Mouse (Mus musculus) A20 (cell line): ENCODE measurements around the gene Lhfpl3.
A peak's percentile ranks its signal among the peaks of the same experiment; 100 is the strongest.

Experiments used
- DNase-seq: peaks from one replicate; pipeline ENCODE4 v3.0.0-alpha.2; 2011; ENCODE audit warnings: low read depth, low spot score

Lhfpl3 gene

DNA sequence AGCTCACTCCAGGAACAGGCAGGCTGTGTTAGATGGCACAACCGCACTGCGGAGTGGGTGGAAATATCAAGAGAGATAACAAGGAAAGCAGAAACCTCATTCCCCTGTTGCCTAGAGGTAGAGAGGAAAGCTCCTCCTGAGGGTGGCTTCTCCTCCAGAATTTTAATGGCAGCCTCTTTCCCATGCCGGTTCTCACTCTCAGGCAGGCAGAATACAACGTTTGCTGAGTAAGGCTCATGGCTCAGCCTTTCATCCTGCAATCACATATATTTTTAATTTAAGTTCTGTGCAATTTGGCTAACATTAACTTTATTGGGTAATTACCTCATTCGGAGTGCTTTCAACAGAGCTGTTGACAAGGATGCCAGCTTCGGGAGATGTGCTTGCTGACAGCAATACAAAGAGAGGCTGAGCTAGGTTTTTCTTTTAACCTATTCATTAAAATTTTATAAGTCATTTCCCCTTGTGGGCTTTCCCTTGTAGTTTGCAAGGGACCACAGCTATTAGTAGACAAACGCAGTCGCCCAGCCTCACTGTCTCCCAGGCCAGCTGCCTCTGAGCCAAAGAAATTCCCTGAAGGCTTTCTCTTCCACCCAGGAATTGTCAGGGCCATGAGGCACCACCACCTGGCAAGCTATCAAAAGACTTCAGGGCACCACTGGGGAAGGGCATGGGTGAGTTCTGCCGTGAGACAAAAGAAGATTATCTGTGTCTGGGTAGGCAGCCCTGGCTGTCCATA, 394.5 kb downstream of the Lhfpl3 start:
- no peak for DNase-seq

DNA sequence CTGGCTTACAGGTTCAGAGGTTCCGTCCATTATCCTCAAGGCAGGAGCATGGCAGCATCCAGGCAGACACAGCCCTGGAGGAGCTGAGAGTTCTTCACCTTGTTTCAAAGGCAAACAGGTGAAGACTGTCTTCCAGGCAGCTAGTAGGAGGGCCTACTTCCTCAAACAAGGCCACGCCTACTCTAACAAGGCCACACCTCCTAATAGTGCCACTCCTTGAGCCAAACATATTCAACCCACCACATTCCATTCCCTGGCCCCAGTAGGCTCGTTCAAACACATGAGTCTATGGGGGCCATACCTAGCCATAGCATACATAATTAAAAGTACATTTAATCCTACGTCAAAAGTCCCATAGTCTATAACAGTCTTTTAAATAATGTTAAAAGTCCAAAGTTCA, 407.4 kb downstream of the Lhfpl3 start:
- peak; percentile 22 for DNase-seq

DNA sequence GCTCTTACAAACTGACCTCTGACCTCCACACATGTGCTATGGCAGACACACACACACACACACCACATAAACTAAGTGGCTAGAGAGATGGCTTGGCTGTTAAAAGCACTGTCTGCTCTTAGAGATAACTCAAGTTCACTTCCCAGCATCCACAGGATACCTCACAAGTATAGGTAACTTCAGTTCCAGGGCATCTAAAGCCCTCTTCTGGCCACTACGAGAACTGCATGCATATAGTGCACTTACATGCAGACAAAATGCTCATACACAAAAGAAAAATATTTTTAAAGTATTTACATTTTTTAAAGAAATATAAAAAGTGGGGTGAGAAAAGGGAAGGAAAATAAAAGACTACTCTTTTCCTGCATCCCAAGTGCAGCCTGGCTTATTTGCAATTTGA, 408.6 kb downstream of the Lhfpl3 start:
- peak; percentile 43 for DNase-seq

DNA sequence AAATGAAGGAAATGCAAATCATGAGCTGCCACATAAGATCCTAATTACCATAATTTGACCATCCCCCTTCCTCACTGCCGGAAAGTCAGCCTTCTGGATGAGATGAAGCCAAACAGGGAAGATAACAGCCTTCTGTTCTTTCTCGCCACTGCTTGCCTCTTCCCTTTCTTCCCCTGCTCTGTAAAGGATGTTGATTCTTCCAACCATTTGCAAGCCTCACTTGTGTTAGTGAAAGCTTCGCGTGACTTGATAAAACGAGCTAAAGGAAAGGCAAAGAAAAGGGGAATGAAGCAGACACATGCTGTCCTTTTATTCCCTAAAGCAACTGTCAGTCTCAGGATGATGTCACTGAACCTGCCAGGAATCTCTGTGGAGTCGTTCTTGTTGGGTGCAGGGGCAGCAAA, 420.1 kb downstream of the Lhfpl3 start:
- no peak for DNase-seq

DNA sequence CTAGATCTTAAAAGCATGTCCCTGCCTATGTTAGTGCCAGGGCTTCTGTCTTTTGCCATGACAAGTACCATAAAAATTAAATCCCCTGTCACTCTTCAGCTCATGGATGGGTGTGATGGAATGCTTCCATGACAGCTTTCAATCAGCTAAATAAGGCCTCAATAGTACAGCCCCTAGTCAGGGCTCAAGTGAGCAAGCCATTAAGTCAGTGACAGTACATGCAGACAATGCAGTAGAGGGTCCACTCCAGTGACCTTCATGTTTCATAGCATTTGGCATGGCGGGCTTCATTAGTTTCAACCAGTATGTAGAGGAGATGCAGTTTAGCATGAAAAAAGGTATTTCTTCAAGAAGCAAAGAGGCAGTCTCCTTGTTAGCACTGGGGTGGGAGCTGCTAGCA, 420.8 kb downstream of the Lhfpl3 start:
- DNase-seq, result no peak

DNA sequence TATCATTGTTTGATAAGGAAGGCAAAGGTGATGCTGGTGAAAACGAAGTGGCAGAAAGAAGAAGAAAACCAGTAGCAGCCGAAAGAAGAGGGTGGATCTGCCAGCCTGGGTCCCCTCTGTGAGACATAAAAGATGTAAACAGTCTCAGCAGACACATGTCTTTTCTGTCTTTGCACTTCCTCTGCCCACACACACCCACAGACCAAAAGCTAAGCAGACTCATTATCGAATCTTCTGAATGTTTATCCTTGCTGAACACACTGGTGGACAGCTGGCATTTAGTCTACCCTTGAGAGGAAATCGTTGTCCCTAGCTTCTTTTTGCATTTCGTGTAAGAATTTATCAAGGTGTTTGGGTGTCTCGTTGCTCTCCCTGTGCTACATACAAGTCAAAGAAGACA, 443.8 kb downstream of the Lhfpl3 start:
- no peak for DNase-seq

DNA sequence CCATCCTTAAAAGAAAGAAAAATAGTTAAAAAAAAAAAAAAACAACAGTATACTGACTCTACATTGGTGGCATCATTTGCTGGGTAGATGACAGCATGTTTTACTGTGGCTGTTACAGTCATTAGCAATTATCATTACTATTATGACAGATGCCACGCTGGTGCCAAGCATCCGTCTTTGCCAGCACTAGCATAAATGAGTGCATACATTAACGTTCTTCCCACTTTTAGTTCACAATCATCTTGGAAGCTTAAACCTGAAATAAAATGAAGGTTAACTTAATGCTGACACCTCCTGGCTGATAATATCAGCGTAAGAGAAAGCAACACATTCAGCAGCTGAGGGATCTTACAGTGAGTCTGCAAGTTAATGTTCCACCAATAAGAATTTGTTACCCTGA, 451.0 kb downstream of the Lhfpl3 start:
- no peak for DNase-seq

DNA sequence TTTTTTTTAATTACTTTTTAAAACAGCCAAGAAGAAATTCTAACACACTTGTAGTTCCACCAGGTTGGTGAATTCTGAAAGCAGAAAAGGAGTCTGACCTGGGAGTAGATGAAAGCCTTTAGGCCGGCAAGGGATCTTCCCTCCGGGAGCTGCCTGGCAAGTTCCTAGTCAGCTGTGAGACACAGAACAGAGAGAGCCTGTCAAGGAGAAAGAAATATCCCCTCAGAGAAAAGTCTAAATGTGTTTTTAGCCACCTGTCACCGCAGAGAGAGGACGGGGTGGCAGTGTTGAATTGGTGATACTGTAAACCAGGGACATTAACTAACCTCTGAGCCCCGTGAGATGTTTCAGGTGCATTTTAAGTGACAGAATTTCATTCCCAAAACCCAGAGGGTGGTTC, 467.2 kb downstream of the Lhfpl3 start:
- DNase-seq, result no peak

DNA sequence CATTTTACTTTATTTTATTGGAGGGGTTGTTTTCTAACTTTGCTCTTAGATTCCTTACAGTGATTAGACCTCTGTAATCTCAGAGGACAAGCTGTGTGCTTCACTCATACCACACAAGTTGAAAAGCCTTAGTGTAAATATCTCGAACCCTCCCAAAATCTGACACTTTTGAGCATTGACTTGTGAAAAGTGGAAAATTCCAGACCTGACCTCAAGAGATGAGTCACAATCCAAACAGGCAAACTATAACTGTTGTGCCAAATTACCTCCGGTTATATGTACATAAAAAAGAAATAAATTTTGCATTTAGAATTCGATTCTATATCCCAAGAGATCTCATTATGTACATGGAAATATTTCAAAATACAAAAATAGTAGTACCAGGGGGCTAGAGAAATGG, 468.8 kb downstream of the Lhfpl3 start:
- no peak for DNase-seq

DNA sequence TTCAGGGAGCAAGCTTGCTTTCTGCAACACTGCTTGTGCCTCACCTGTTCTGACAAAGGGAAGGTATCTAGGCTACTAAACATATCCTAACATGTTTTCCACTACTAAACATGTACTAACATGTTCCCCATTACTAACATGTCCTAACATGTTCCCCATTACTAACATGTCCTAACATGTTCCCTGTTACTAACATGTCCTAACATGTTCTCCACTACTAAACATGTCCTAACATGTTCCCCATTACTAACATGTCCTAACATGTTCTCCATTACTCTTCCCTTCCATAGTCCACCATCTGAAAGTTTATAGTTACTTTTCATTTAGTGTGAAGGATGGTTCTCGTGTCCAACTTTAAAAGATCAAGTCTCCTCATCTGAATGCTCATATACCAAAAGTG, 473.8 kb downstream of the Lhfpl3 start:
- DNase-seq, result no peak

DNA sequence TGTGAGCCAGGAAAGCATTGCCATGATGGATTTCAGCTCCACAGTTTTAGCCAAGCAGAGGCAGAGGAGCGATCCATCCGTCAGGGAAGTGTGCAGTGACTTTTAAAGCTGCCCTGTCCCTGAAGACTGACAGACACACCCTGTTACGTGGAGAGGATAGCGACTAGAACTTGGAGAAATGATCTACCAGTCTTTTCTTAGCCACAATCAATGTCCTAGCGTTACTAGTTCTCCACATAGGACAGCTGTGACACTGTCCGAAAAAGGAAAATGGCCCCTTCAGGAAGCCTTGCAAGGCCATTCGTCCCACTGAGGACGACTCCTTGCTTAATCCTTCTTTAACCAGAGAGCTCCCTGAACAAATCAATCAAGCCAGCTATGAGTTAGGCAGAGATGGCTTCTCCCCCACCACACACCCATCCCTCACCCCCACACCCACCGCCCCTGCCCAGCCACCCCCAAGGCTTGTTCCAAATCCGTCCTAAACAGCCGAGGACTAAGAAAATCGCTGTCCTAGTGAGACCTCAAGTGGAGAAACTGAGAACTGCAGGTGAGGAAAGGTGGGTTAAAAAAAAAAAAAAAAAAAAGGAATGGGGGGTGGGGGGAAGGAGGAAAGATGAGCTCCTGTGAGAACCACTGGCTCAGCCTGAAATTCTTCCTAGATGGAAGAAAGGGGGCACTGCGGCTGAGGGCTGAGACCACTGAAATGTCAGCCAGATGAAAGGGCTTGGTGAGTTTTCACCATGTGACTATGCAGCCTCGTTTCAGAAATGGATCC, 479.1 kb downstream of the Lhfpl3 start:
- DNase-seq, result peak; percentile 39

DNA sequence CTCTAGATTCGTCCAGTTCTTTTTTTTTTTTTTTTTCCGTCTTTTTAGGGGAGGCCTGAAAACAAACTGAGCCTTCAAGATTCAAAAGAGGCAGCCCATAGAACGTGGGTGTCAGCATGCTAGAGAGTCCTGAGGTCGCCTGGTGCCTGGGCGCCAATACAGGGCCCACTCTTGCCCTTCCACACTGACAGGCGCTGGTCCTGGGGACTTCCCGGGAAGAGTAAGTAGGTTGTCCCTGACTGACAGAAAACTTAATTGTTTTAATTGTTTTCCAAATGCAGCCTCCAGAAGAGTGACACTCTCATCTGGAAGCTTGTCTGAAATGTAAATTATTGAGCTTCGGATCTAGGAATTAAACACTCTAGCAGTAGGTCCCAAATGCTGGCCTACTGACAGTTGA, 479.8 kb downstream of the Lhfpl3 start:
- no peak for DNase-seq

DNA sequence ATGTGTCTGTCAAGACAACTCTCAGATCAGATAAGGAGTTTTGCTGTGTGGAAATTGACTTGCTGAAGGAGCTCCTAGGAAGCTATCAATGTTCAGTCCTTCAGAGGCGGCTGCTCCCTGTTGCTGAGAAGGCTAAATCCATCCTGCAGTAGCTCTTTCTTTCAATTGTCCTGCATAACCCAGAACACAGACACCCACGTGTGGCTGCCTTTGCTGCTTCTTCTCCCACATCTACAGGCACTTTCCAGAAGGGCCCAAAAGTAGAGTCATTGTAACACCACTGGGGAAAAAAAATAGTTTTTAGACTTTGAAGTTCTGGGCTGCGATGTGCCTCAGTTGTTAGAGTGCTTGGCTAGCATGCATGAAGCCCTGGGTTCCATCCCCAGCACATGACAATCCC, 480.9 kb downstream of the Lhfpl3 start:
- no peak for DNase-seq

DNA sequence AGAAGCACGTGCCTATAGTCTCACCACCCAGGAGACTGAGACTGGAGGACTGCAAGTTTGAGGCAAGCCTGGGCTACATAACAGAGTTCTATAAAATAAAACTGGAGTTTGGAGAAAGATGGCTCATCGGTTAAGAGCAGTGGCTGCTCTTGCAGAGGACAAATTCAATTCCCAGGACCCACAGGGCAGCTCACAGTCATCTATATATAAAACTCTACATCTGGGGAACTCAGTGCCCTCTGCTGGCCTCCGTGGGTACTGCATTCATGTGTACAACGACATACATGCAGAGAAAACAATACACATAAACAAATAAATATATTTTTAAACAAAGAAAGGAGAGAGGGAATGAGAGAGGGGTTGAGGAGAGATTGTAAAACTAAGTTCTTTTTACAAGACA, 501.1 kb downstream of the Lhfpl3 start:
- peak; percentile 60 for DNase-seq

DNA sequence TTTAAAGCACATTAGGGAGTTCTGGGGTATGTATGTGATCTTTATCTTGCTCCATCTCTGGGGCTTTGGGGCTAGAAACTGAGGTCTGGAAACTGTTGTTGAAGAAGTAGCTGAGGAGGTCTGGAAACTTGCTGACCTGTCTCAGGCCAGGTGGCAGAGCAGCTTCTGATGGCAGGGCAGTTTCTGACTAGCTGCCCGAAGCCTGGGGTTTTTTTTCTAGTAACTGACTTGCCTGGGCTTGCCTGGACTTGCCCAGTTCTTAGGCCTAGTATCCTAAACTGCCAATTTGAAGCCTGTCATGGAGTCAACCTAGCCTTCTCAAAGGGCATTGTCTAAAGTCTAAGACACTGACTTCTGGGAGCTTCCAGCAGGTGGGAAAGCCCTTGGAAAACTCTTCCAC, 501.9 kb downstream of the Lhfpl3 start:
- DNase-seq, result peak; percentile 14

DNA sequence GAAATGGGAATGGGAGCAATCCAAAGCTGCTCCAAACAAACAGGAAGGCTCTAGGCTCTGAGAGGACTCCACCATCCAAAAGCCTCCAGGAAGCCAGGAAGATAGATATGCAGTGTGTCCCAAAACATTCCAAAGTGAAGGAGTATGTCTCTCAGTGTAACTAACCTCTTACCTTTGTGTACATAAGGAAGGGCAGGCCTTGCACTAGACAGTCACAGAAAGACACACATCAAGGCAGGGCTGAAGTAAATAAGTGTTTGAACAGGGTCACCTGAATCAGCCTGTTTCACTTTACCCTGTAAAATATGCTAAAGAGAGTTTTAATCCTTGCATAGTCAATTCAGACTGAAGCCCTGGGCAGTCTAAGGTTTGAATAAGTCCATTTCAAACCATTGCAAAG, 502.4 kb downstream of the Lhfpl3 start:
- DNase-seq, result no peak

DNA sequence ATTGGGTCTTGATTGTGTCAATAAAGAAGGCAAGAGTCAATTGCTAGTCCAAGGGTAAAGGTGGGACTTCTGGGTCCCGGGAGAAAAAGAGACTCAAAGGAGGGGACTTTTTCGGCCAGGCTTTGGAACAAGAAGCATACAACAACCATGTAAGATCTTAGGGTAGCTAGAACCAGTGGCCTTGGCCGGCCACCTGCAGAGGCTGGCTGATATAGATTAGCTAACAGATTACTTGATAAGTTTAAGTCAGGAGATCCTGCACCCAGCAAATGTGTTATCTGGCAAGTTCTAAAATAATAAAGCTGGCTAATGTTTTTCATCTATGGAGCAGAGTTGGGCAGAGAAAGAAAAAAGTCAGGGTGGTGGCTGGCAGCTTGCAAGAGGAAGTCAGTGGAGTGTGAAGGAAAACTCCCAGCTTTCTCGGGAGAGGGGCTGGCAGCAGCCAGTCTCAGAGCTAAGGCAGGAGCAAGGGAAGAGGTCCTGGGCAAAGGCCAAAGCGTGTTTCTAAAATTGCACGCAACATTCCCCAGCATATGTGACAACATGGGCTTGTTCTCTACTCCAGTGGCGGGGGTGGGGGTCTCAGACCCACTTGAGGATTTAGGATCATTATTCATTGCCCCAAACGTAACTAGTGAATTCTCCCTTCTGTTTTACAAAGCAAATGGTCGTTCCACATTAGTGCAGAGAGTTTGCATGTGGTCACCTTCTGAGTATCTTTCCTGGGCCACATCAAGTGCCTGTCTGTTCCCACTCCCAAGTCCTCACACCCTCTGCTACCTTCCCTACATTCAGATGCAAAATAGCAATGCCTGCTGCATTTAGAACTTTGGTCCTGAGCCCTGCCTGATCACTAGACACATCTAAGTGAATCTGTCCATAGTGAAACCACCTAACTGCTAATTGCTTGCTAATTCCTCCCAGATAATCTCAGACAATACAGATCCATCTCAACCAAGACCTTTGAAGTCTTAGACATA, 504.3 kb downstream of the Lhfpl3 start:
- DNase-seq, result no peak

DNA sequence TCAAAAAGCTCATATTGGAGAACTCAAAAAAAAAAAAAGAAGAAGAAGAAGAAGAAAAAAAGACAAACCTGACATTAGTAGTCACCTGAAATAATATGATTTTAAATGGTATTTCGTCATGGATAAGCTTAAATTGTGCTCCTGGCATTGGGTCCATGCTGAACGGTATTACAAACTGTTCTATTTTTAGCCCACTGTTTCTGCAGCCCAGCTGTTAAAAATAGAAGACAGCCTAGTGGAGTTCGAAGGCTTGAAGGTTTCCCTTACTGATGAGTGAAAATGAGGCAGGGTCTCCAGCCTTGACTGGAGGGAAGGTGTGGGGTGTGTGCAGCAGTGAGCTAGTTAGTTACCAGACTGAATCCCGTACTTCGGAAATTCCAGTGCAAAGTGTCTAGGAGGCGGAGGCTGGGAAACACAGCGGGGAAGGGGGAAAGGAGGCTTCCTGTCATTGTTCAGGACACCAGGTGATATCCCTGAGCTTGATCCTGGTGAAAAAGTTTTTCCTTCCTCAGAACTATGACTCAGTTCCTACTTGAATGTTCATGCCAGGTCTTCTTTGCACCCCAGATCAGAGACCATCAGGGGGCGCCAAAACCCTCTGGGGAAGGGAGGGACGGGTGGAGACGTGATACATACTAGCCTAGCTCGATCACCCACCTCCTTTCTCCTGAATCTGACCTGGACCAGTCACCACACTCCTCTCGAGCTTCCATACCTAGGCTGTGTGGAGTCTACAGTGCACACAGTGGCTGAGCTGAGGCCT, 505.8 kb downstream of the Lhfpl3 start:
- peak; percentile 77 for DNase-seq

DNA sequence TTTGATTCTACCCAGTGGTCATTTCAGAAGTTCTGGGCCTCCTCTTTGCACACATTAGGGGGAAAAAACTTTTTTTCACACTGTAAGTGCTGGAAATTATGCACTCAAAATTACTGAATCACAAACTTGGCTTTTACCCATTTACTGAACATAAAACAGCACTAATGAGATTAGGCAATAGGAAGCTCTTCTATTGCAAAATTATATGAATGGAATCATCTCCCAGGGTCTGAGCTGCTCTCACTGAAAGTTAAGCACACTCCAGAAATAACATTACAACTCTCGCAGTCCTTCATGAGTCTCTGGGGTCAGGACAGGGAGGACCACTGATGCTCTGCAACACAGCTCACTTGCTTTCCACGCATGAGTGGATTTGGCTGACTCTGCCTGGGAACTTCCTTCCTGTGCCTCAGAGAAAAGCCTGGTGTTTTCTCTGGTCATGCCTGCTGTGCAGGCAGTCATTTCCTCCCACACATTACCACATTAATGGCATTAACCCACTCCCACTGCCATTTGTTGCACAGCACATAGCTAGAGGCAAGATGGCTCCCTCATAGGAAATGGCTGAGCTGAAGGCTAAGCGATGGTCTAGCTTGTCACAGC, 510.1 kb downstream of the Lhfpl3 start:
- DNase-seq, result peak; percentile 22

DNA sequence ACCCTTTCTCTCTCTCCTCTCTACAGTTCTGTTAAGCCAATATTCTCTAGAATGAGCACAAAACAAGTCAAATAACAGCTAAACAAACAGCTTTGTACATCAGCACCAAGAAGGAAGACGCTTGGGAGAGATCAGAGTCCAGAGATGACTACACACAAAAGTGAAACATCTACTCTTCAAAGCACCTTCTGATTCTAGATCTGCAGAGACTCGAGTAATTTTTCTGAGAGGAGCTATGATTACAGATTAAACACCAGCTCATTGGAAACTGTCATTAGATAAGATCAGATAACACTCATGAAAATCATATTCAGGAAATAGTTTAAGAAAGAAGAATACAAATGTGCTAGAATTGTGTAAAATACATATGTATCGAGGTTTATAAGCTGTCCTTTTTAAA, 527.5 kb downstream of the Lhfpl3 start:
- no peak for DNase-seq

DNA sequence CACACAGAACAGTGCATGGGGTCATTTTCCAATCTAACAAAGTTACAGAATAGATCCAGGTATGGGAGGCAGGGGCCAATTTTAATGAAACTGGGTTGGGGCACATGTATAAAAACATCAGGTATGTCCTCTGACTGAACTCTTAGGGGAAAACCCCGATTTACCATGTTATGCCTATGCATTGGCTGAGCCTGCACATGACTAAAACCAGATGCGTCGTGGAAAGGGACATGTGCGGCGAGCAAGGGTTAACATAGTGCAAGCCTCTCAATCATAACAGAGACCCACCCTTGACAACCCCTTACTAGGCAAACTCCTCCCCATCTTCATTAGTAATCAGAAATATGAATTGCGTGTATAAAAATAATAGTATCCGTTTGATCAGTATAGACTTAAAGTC, 533.5 kb downstream of the Lhfpl3 start:
- DNase-seq, result no peak
